Mouse (Mus musculus) myocyte (in vitro differentiated cells): ENCODE data around the gene Mylk4.

Experiments
- CEBPB ChIP-seq: IDR thresholded peaks from 2 replicates; pipeline ENCODE4 v1.6.1; 2011; ENCODE audit warnings: mild to moderate bottlenecking, moderate library complexity; ENCODE audit not compliant: poor library complexity, insufficient read depth, severe bottlenecking
- E2F4 ChIP-seq: IDR thresholded peaks from one replicate; pipeline ENCODE4 v1.6.1; 2011; ENCODE audit warnings: mild to moderate bottlenecking, control low read depth, moderate library complexity; ENCODE audit not compliant: insufficient read depth
- MYOG ChIP-seq, 3 experiments: IDR thresholded peaks; one replicate each; pipeline ENCODE4 v1.6.1; 2011; ENCODE audit warnings: control low read depth in 2 of 3, low read depth in 2 of 3, mild to moderate bottlenecking in 2 of 3; ENCODE audit not compliant: insufficient read length in 2 of 3, control insufficient read depth in 1 of 3, insufficient read depth in 1 of 3
- POLR2A ChIP-seq: IDR thresholded peaks from one replicate; pipeline ENCODE4 v1.6.1; 2011; ENCODE audit warnings: low read depth, mild to moderate bottlenecking, control low read depth, moderate library complexity; ENCODE audit not compliant: insufficient read length
- REST ChIP-seq: IDR thresholded peaks from one replicate; pipeline ENCODE4 v1.6.1; 2011; ENCODE audit warnings: mild to moderate bottlenecking, control low read depth, moderate library complexity; ENCODE audit not compliant: insufficient read depth, insufficient read length
- TCF12 ChIP-seq: IDR thresholded peaks from one replicate; pipeline ENCODE4 v1.6.1; 2011; ENCODE audit warnings: mild to moderate bottlenecking, control low read depth; ENCODE audit not compliant: poor library complexity, insufficient read depth, severe bottlenecking
- USF1 ChIP-seq: IDR thresholded peaks from one replicate; pipeline ENCODE4 v1.6.1; 2011; ENCODE audit warnings: low read depth, mild to moderate bottlenecking, control low read depth, moderate library complexity

- no peak for TF ChIP-seq REST
- no peak for TF ChIP-seq POLR2A
- 0 out of 2 replicates have a peak, but pooled peaks have one; percentile 17 for TF ChIP-seq CEBPB
- TF ChIP-seq E2F4: no peak
- no peak for TF ChIP-seq TCF12
- TF ChIP-seq MYOG (IDR thresholded peaks at IDR 0.05; ENCODE audit: control insufficient read depth in 1 of 3, insufficient read depth in 1 of 3, insufficient read length in 2 of 3, low read depth in 2 of 3): no peak
- no peak for TF ChIP-seq USF1
Observed at GRCm38 (mm10) chr13:32721717-32722116, 62.0 kb downstream of the Mylk4 start.
